Mouse (Mus musculus): ENCODE data around the gene 2900026A02Rik. TPM values are rescaled to one million over a fixed set of nuclear protein-coding genes. Genes with fewer than 3 reads are reported as not detected.

2900026A02Rik gene
- polyA plus RNA-seq, 1 experiment from 2014 or later: 2.7 TPM

GRCm38 (mm10) chr5:113107709-113108108 lies 113.3 kb downstream of the 2900026A02Rik start:
- WGBS (ENCODE audit: insufficient replicate concordance): 59% methylated on average over 3 of the region's 3 CpGs
- DNase-seq (peak; percentile 68), ATAC-seq (peak; percentile 69)
- H3K4me3 ChIP-seq (ENCODE audit: low read depth, low read length): no peak overlapping the region
- no peaks in the 10 kb centered on the region for H3K9me3 ChIP-seq (ENCODE audit: low read length)
- peak overlapping the region; percentile 22; the same call in 1 of the 2 replicates for H3K27ac ChIP-seq (ENCODE audit: low read depth)
- H3K9ac ChIP-seq (replicated peaks): no peak overlapping the region
- H3K4me2 ChIP-seq (ENCODE audit: low read depth, low read length): no peak overlapping the region
- H3K36me3 ChIP-seq (replicated peaks; ENCODE audit: insufficient read depth, low read length): no peaks in the 10 kb centered on the region
- no peaks in the 10 kb centered on the region for H3K4me1 ChIP-seq (ENCODE audit: insufficient read depth)
- TF ChIP-seq CTCF (IDR thresholded peaks at IDR 0.05; ENCODE audit: low read depth): no peak
- TF ChIP-seq EP300 (IDR thresholded peaks at IDR 0.05; ENCODE audit: low read depth): no peak
- H3K27me3 ChIP-seq (ENCODE audit: insufficient read depth, low read length): no peaks in the 10 kb centered on the region

- no peak overlapping the region for H3K9ac ChIP-seq (replicated peaks)
- H3K27ac ChIP-seq (ENCODE audit: low read depth): no peak overlapping the region
- H3K4me2 ChIP-seq (ENCODE audit: low read depth, low read length): no peak overlapping the region
- ATAC-seq (0 out of 2 replicates have a peak, but pooled peaks have one; percentile 6), DNase-seq (no peak)
- no peaks in the 10 kb centered on the region for H3K4me1 ChIP-seq (ENCODE audit: insufficient read depth)
- no peaks in the 10 kb centered on the region for H3K27me3 ChIP-seq (ENCODE audit: insufficient read depth, low read length)
- TF ChIP-seq EP300 (IDR thresholded peaks at IDR 0.05; ENCODE audit: low read depth) (no peak), CTCF (IDR thresholded peaks at IDR 0.05; ENCODE audit: low read depth) (no peak)
- no peak overlapping the region for H3K4me3 ChIP-seq (ENCODE audit: low read depth, low read length)
- H3K36me3 ChIP-seq (replicated peaks; ENCODE audit: insufficient read depth, low read length): no peaks in the 10 kb centered on the region
- 83% methylated on average over 7 of the region's 7 CpGs for WGBS (ENCODE audit: insufficient replicate concordance)
- no peaks in the 10 kb centered on the region for H3K9me3 ChIP-seq (ENCODE audit: low read length)
These were observed 114.4 kb downstream of the 2900026A02Rik start for GRCm38 (mm10) chr5:113106594-113106993.

- Histone ChIP-seq H3K27me3 (ENCODE audit: insufficient read depth, low read length) (no peaks in the 10 kb centered on the region), H3K4me1 (ENCODE audit: insufficient read depth) (no peaks in the 10 kb centered on the region), H3K9me3 (ENCODE audit: low read length) (no peaks in the 10 kb centered on the region), H3K27ac (ENCODE audit: low read depth) (no peak overlapping the region), H3K4me2 (ENCODE audit: low read depth, low read length) (no peak overlapping the region), H3K36me3 (replicated peaks; ENCODE audit: insufficient read depth, low read length) (peaks cover under 1% of the 10 kb centered on the region; the same call in 1 of the 2 replicates), H3K9ac (replicated peaks) (no peak overlapping the region), H3K4me3 (ENCODE audit: low read depth, low read length) (no peak overlapping the region)
- TF ChIP-seq EP300 (IDR thresholded peaks at IDR 0.05; ENCODE audit: low read depth) (no peak), CTCF (IDR thresholded peaks at IDR 0.05; ENCODE audit: low read depth) (no peak)
- no peak for ATAC-seq
- DNase-seq: no peak
- 80% methylated on average over 4 of the region's 4 CpGs for WGBS (ENCODE audit: insufficient replicate concordance)
These were observed 115.6 kb downstream of the 2900026A02Rik start for GRCm38 (mm10) chr5:113105481-113105880.

DNA sequence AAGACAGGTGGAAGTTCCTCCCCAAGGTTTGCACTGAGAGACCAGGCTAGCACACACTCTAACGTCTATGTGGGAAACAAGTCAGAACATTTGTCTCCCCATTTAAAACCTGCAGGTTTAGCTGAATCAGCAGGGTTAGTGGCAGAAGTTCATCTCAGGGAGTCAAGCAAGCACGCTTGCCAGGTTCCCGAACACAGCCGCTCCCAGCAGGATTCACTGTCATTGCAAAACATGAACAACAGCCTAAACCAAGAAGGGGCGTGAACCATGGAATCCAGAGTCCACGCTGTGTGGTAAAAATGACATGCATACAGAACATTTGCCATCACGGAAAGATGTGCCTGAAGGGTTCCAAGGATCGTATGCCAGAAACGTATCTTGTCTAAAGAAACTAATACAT lies 116.0 kb downstream of the 2900026A02Rik start:
- no peak overlapping the region for H3K9ac ChIP-seq (replicated peaks)
- TF ChIP-seq CTCF (IDR thresholded peaks at IDR 0.05; ENCODE audit: low read depth) (no peak), EP300 (IDR thresholded peaks at IDR 0.05; ENCODE audit: low read depth) (no peak)
- H3K27me3 ChIP-seq (ENCODE audit: insufficient read depth, low read length): no peaks in the 10 kb centered on the region
- DNase-seq (no peak), ATAC-seq (no peak)
- H3K4me2 ChIP-seq (ENCODE audit: low read depth, low read length): no peak overlapping the region
- peaks cover 5% of the 10 kb centered on the region; the same call in 1 of the 2 replicates for H3K36me3 ChIP-seq (replicated peaks; ENCODE audit: insufficient read depth, low read length)
- H3K4me1 ChIP-seq (ENCODE audit: insufficient read depth): no peaks in the 10 kb centered on the region
- H3K27ac ChIP-seq (ENCODE audit: low read depth): no peak overlapping the region
- 72% methylated on average over 9 of the region's 9 CpGs for WGBS (ENCODE audit: insufficient replicate concordance)
- no peak overlapping the region for H3K4me3 ChIP-seq (ENCODE audit: low read depth, low read length)
- no peaks in the 10 kb centered on the region for H3K9me3 ChIP-seq (ENCODE audit: low read length)

DNA sequence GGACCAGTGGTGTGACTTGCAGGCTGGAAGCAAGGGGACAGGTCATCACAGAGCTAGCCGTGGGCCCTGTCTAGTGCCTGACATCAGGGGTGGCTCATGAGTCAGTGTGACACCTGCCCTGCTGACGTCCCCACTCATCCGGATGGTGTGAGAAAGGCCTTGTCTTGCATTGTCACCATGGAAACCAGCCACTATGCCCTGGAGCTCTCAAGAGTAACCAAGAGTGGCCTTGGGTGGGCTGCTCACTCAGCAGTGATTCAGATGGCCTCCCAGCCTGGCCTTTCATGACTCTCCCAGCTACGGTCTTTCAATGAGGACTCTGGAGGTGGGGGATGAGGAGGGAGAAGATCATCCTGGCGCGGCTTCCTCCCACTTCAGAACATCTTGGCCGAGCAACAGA lies 118.6 kb downstream of the 2900026A02Rik start:
- Histone ChIP-seq H3K36me3 (replicated peaks; ENCODE audit: insufficient read depth, low read length) (peaks cover 7% of the 10 kb centered on the region; the same call in 1 of the 2 replicates), H3K27ac (ENCODE audit: low read depth) (no peak overlapping the region), H3K27me3 (ENCODE audit: insufficient read depth, low read length) (no peaks in the 10 kb centered on the region), H3K9me3 (ENCODE audit: low read length) (no peaks in the 10 kb centered on the region), H3K4me1 (ENCODE audit: insufficient read depth) (no peaks in the 10 kb centered on the region), H3K4me3 (ENCODE audit: low read depth, low read length) (no peak overlapping the region), H3K9ac (replicated peaks) (no peak overlapping the region), H3K4me2 (ENCODE audit: low read depth, low read length) (no peak overlapping the region)
- WGBS (ENCODE audit: insufficient replicate concordance): 84% methylated on average over 7 of the region's 7 CpGs
- DNase-seq: no peak
- TF ChIP-seq CTCF (IDR thresholded peaks at IDR 0.05; ENCODE audit: low read depth): no peak
- no peak for TF ChIP-seq EP300 (IDR thresholded peaks at IDR 0.05; ENCODE audit: low read depth)
- no peak for ATAC-seq

DNA sequence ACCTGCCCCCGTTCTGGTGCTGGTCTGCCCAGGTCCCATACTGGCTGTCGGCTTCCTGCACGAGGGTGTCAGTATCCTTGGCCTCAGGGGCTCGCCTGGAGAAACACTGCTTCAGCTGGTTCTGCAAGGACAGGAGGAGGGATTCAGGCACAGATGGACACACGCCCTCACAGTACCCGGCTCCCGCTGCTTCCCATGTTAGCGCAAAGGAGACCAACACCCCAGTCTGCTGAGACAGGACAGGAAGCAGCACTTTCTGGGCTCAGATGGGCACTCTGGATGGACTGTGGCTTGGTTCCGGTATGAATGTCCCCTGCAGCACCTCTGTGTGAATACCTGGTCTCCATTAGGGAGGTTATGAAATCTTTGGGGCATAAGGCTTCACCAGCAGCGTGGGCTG lies 119.6 kb downstream of the 2900026A02Rik start:
- Histone ChIP-seq H3K36me3 (replicated peaks; ENCODE audit: insufficient read depth, low read length) (peaks cover 7% of the 10 kb centered on the region; the same call in 1 of the 2 replicates), H3K4me1 (ENCODE audit: insufficient read depth) (no peaks in the 10 kb centered on the region), H3K4me3 (ENCODE audit: low read depth, low read length) (no peak overlapping the region), H3K4me2 (ENCODE audit: low read depth, low read length) (no peak overlapping the region), H3K9me3 (ENCODE audit: low read length) (no peaks in the 10 kb centered on the region), H3K9ac (replicated peaks) (no peak overlapping the region), H3K27ac (ENCODE audit: low read depth) (no peak overlapping the region), H3K27me3 (ENCODE audit: insufficient read depth, low read length) (no peaks in the 10 kb centered on the region)
- WGBS (ENCODE audit: insufficient replicate concordance): 78% methylated on average over 10 of the region's 10 CpGs
- DNase-seq (no peak), ATAC-seq (no peak)
- no peak for TF ChIP-seq CTCF (IDR thresholded peaks at IDR 0.05; ENCODE audit: low read depth)
- no peak for TF ChIP-seq EP300 (IDR thresholded peaks at IDR 0.05; ENCODE audit: low read depth)

GRCm38 (mm10) chr5:113100422-113100821 lies 120.6 kb downstream of the 2900026A02Rik start:
- Histone ChIP-seq H3K27ac (ENCODE audit: low read depth) (no peak overlapping the region), H3K4me2 (ENCODE audit: low read depth, low read length) (no peak overlapping the region), H3K4me1 (ENCODE audit: insufficient read depth) (no peaks in the 10 kb centered on the region), H3K4me3 (ENCODE audit: low read depth, low read length) (no peak overlapping the region), H3K9ac (replicated peaks) (no peak overlapping the region), H3K27me3 (ENCODE audit: insufficient read depth, low read length) (no peaks in the 10 kb centered on the region), H3K9me3 (ENCODE audit: low read length) (no peaks in the 10 kb centered on the region), H3K36me3 (replicated peaks; ENCODE audit: insufficient read depth, low read length) (peaks cover 8% of the 10 kb centered on the region; the same call in 1 of the 2 replicates)
- WGBS (ENCODE audit: insufficient replicate concordance): 81% methylated on average over 11 of the region's 11 CpGs
- ATAC-seq: no peak
- DNase-seq: no peak
- TF ChIP-seq CTCF (IDR thresholded peaks at IDR 0.05; ENCODE audit: low read depth) (no peak), EP300 (IDR thresholded peaks at IDR 0.05; ENCODE audit: low read depth) (no peak)
